Mouse (Mus musculus): Measurements from ENCODE around the gene Ctdnep1. TPM values are rescaled to one million over a fixed set of nuclear protein-coding genes. Genes with fewer than 3 reads are reported as not detected.
A peak's percentile ranks its signal among the peaks of the same experiment; 100 is the strongest.
"Not testable (repeated sequence)": the region's sequence is repeated elsewhere in the genome, so short reads cannot be mapped to it uniquely, and the experiment has no call there.

Gene Ctdnep1
- total RNA-seq, 2 experiments from 2014 or later = 237 to 249 TPM

- no peak for DNase-seq
These were observed 30.0 kb upstream of the Ctdnep1 start for GRCm38 (mm10) chr11:69950807-69951459.

GRCm38 (mm10) chr11:69952274-69952673, 28.7 kb upstream of the Ctdnep1 start:
- DNase-seq = no peak

- no peak for DNase-seq
These were observed 27.6 kb upstream of the Ctdnep1 start for GRCm38 (mm10) chr11:69953267-69953915.

- DNase-seq = not testable (repeated sequence)
These were observed 25.3 kb upstream of the Ctdnep1 start for GRCm38 (mm10) chr11:69955618-69956017.

- DNase-seq = no peak
These were observed 24.7 kb upstream of the Ctdnep1 start for GRCm38 (mm10) chr11:69956218-69956617.

GRCm38 (mm10) chr11:69960616-69961015, 20.3 kb upstream of the Ctdnep1 start:
- no peak for DNase-seq

GRCm38 (mm10) chr11:69961841-69962240, 19.1 kb upstream of the Ctdnep1 start:
- DNase-seq = no peak

GRCm38 (mm10) chr11:69964650-69965270, 16.2 kb upstream of the Ctdnep1 start, which contains the start of gene Cldn7:
Gene Cldn7 (plus strand): TSS chr11:69964779.
- no peak for DNase-seq

GRCm38 (mm10) chr11:69965271-69966005, 15.5 kb upstream of the Ctdnep1 start:
- DNase-seq = no peak

GRCm38 (mm10) chr11:69966006-69966859, 14.7 kb upstream of the Ctdnep1 start:
- peak; percentile 42 for DNase-seq

GRCm38 (mm10) chr11:69966860-69967517, 14.0 kb upstream of the Ctdnep1 start:
- no peak for DNase-seq

GRCm38 (mm10) chr11:69968793-69969192, 12.2 kb upstream of the Ctdnep1 start:
- DNase-seq = no peak

GRCm38 (mm10) chr11:69970222-69970621, 10.7 kb upstream of the Ctdnep1 start:
- no peak for DNase-seq

GRCm38 (mm10) chr11:69970775-69971174, 10.2 kb upstream of the Ctdnep1 start:
- DNase-seq = no peak

GRCm38 (mm10) chr11:69974907-69975306, 6.0 kb upstream of the Ctdnep1 start:
- DNase-seq = no peak

GRCm38 (mm10) chr11:69976271-69976670, 4.7 kb upstream of the Ctdnep1 start:
- DNase-seq = no peak

- DNase-seq = no peak
These were observed 1.1 kb upstream of the Ctdnep1 start for GRCm38 (mm10) chr11:69979827-69980195.

GRCm38 (mm10) chr11:69980196-69981140, 488 bp upstream of the Ctdnep1 start:
- DNase-seq = peak; percentile 97

- no peak for DNase-seq
These were observed 1.3 kb downstream of the Ctdnep1 start, which contains the start of gene Elp5 for GRCm38 (mm10) chr11:69982225-69982624. Gene Elp5 (minus strand): TSS chr11:69982517.

GRCm38 (mm10) chr11:69982877-69983276, 1.9 kb downstream of the Ctdnep1 start:
- peak; percentile 50 for DNase-seq

Data from gastrocnemius, postnatal 10 days (tissue).